Mouse (Mus musculus): ENCODE measurements around the gene Adh6a.
A peak's percentile ranks its signal among the peaks of the same experiment; 100 is the strongest.

Adh6a gene

GRCm38 (mm10) chr3:138312965-138313364 is at the start of gene Adh6a:
TSS of gene Adh6a (plus strand) at chr3:138313286.
- DNase-seq (ENCODE audit: low read depth, low spot score), result no peak

- no peak for DNase-seq (ENCODE audit: low read depth, low spot score)
Measured at GRCm38 (mm10) chr3:138264648-138265047, 48.4 kb upstream of the Adh6a start.

- no peak for DNase-seq (ENCODE audit: low read depth, low spot score)
Measured at GRCm38 (mm10) chr3:138270507-138270906, 42.6 kb upstream of the Adh6a start.

- DNase-seq (ENCODE audit: low read depth, low spot score), result no peak
Measured at GRCm38 (mm10) chr3:138271297-138271696, 41.8 kb upstream of the Adh6a start.

GRCm38 (mm10) chr3:138273080-138273479 is 40.0 kb upstream of the Adh6a start:
- DNase-seq (ENCODE audit: low read depth, low spot score), result no peak

- DNase-seq (ENCODE audit: low read depth, low spot score), result no peak
Measured at GRCm38 (mm10) chr3:138275100-138275499, 38.0 kb upstream of the Adh6a start.

- no peak for DNase-seq (ENCODE audit: low read depth, low spot score)
Measured at GRCm38 (mm10) chr3:138282556-138282955, 30.5 kb upstream of the Adh6a start.

GRCm38 (mm10) chr3:138283831-138284230 is 29.3 kb upstream of the Adh6a start:
- DNase-seq (ENCODE audit: low read depth, low spot score), result no peak

GRCm38 (mm10) chr3:138285986-138286385 is 27.1 kb upstream of the Adh6a start:
- DNase-seq (ENCODE audit: low read depth, low spot score), result no peak

- no peak for DNase-seq (ENCODE audit: low read depth, low spot score)
Measured at GRCm38 (mm10) chr3:138287686-138288085, 25.4 kb upstream of the Adh6a start.

- DNase-seq (ENCODE audit: low read depth, low spot score), result no peak
Measured at GRCm38 (mm10) chr3:138290672-138291071, 22.4 kb upstream of the Adh6a start.

GRCm38 (mm10) chr3:138291529-138292117 is 21.5 kb upstream of the Adh6a start:
- DNase-seq (ENCODE audit: low read depth, low spot score), result no peak

- no peak for DNase-seq (ENCODE audit: low read depth, low spot score)
Measured at GRCm38 (mm10) chr3:138293298-138293895, 19.7 kb upstream of the Adh6a start.

- no peak for DNase-seq (ENCODE audit: low read depth, low spot score)
Measured at GRCm38 (mm10) chr3:138300130-138300529, 13.0 kb upstream of the Adh6a start.

GRCm38 (mm10) chr3:138302676-138303075 is 10.4 kb upstream of the Adh6a start:
- peak; percentile 18 for DNase-seq (ENCODE audit: low read depth, low spot score)

GRCm38 (mm10) chr3:138303771-138304488 is 9.2 kb upstream of the Adh6a start:
- DNase-seq (ENCODE audit: low read depth, low spot score), result peak; percentile 30

- no peak for DNase-seq (ENCODE audit: low read depth, low spot score)
Measured at GRCm38 (mm10) chr3:138304489-138304871, 8.6 kb upstream of the Adh6a start.

GRCm38 (mm10) chr3:138305486-138306289 is 7.4 kb upstream of the Adh6a start:
- peak; percentile 69 for DNase-seq (ENCODE audit: low read depth, low spot score)

- DNase-seq (ENCODE audit: low read depth, low spot score), result peak; percentile 13
Measured at GRCm38 (mm10) chr3:138306290-138306683, 6.8 kb upstream of the Adh6a start.

- no peak for DNase-seq (ENCODE audit: low read depth, low spot score)
Measured at GRCm38 (mm10) chr3:138309910-138310309, 3.2 kb upstream of the Adh6a start.

- no peak for DNase-seq (ENCODE audit: low read depth, low spot score)
Measured at GRCm38 (mm10) chr3:138311015-138311414, 2.1 kb upstream of the Adh6a start.

- DNase-seq (ENCODE audit: low read depth, low spot score), result no peak
Measured at GRCm38 (mm10) chr3:138316908-138317472, 3.9 kb downstream of the Adh6a start.
